12 mouse cellular contexts compared by ENCODE assay signal in genomic region chr17:4734412-4734881, GRCm38 (mm10).
DNase-seq lines count a peak whose midpoint lies in the region; TF ChIP-seq lines count a peak whose summit lies in the region.
"Had no signal": no experiment of that assay in that cellular context is flagged by ENCODE, and none has a peak within 500 bp of the region (broad histone marks: within the 10 kb centered on the region; RNA-seq: fewer than 3 reads in every experiment).

No protein-coding gene starts in this region.

- intact Hi-C loops in gastrocnemius, postnatal 14 days (cut with DNase I; ENCODE audit: low total_unique reads), result no loop called here
- intact Hi-C loops in heart, postnatal 25 days (cut with DNase I), result loop anchor here (10.0 kb wide), 1 partner anchor 540 kb away; no protein-coding TSS in a partner anchor
- intact Hi-C loops in left cerebral cortex, postnatal 36 days (cut with DNase I), result no loop called here
- intact Hi-C loops in left cerebral cortex, adult 2 months (cut with DNase I), result no loop called here

- no peak overlapping the region for H3K4me3 ChIP-seq in left cerebral cortex, adult 2 months
- H3K4me3 ChIP-seq: embryonic facial prominence, embryonic 13.5 days had no signal

- TF ChIP-seq CTCF in left cerebral cortex, adult 2 months (IDR thresholded peaks at IDR 0.05), result no peak

- peak; percentile 13 for DNase-seq in kidney, adult 11 months
- DNase-seq in kidney, adult 18-20 months, result no peak
- DNase-seq in gastrocnemius, postnatal 14 days, result peak; percentile 33
- DNase-seq in heart, postnatal 25 days (ENCODE audit: low spot score), result peak; percentile 25
- DNase-seq in kidney, postnatal 25 days, result peak; percentile 26 to 43
- DNase-seq in left cerebral cortex, postnatal 36 days (ENCODE audit: low spot score in 2 of 2), result no peak
- DNase-seq in T-cell, adult 2 months (ENCODE audit: low spot score), result no peak
- DNase-seq in left cerebral cortex, adult 2 months (ENCODE audit: extremely low spot score in 1 of 2, low spot score in 2 of 2), result no peak
- DNase-seq: cerebellum, adult 2 months; thymus, postnatal 36 days had no signal

- H3K27ac ChIP-seq in left cerebral cortex, adult 2 months, result no peak overlapping the region
- H3K27ac ChIP-seq: embryonic facial prominence, embryonic 13.5 days; macrophage had no signal

Comparison
In these comparisons a context has a peak if more than half of its experiments do, and no peak if none do; other contexts are left out.
1. DNase-seq: peak in kidney, adult 11 months (single experiment), gastrocnemius, postnatal 14 days (single experiment), heart, postnatal 25 days (single experiment) and kidney, postnatal 25 days (2 of 2); none in kidney, adult 18-20 months (single experiment), left cerebral cortex, postnatal 36 days (0 of 2), T-cell, adult 2 months (single experiment) and left cerebral cortex, adult 2 months (0 of 2).